Mouse (Mus musculus) spleen, postnatal 4 days (tissue): Measurements from ENCODE around the gene Ccdc173.
A peak's percentile ranks its signal among the peaks of the same experiment; 100 is the strongest.
"Not testable (repeated sequence)": the region's sequence is repeated elsewhere in the genome, so short reads cannot be mapped to it uniquely, and the experiment has no call there.

Experiments used
- DNase-seq, 2 experiments: peaks; one replicate each; pipeline ENCODE4 v3.0.0; 2022; ENCODE audit warnings: low spot score in 2 of 2

Ccdc173 gene

DNA sequence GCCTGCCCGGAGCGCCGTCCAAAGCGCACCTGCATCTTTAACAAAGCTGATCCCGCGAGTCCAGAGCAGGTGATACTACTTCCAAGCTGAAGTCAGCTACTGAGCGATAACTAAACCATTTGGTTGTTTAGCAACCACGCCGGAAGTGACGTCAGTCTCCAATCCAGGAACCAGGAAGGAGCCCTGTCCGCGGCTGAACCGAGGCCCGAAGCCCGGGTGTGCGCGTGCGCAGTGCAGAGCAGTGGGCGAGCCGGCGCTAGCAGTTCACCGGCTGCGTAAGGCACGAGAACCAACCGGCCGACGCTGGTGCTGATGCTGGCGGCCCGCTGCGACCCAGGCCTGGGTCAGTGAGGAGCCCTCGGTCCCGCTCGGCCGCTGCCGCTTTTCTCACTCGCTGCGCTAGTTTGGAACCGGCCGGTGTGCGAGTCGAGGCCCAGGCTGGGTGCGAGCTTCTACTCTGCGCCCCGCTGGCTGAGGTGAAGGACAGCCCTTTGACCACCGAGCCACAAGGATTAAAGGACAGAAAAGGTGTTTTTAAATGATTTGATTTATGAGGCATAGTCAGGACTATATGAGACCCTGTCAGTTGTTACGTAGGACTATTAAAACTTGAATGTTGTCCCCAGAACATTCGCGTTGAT, at the start of gene Ccdc173, which contains the start of gene Phospho2:
Gene Ccdc173, minus strand, starts transcription at position 147 of the 641 bp plus-strand sequence.
Gene Phospho2, plus strand, starts transcription at position 195 of the 641 bp plus-strand sequence.
- DNase-seq: peak; percentile 98 to 100

- no peak for DNase-seq
Observed at GRCm38 (mm10) chr2:69838707-69839106, 49.3 kb upstream of the Ccdc173 start.

DNA sequence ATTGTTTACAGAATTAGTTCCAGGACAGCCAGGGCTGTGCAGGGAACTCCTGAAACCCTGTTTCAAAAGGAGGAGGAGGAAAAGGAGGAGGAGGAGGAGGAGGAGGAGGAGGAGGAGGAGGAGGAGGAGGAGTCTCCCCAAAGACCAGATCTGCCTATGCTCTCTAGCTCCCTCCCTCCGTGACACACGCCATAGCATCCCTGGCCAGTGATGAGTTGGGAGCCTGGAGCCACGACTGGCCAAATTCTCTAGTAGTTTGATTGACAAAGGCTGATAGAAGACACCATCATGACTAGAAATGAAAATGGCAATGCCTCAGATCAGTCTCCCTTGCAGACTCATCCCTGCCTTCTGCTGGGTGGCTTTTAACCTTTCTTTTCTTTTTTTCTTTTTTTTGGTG, 48.6 kb upstream of the Ccdc173 start:
- DNase-seq: no peak

DNA sequence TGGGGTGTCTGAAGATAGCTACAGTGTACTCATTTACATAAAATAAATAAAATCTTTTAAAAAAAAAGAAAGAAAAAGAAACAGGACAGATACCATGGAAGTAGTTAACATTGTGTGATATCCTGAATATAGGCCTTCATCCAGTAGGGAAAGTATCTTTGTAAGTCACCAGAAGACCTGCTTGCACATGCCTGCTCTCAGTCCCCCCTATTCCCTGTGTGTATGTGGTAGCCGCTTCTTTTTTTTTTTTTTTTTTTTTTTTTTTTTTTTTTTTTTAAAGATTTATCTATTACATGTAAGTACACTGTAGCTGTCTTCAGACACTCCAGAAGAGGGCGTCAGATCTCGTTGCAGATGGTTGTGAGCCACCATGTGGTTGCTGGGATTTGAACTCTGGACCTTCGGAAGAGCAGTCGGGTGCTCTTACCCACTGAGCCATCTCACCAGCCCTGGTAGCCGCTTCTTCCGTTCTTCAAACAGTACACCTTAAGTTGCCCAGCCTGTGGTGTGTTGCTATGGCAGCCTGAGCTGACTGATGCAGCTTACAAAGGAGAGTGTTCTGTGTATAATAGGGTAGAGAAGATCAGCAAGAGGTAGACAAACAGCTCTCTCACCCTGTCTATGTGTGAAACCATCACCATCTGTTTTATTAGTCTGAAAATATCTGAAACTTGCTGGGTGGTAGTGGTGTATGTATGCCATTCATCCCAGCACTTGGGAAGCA, 48.0 kb upstream of the Ccdc173 start:
- no peak for DNase-seq

DNA sequence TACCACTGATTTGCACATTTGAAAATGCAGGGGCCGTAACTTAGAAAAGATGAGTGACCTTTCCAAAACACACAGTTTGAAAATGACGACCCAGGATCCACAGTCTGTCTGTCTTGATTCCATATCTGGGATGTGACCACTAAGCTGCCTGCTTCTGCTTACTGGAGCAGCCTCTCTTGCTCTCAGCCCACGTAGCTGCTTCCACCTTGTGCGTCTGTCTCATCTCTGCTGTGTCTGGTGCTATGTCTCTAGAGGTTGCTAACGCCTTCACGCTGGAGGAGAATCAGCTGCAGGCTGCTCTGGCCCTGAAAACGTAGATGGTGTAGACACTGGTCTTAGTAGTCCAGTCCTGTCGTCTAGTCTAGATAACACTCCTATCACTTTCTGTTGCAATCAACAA, 40.7 kb upstream of the Ccdc173 start:
- no peak for DNase-seq

DNA sequence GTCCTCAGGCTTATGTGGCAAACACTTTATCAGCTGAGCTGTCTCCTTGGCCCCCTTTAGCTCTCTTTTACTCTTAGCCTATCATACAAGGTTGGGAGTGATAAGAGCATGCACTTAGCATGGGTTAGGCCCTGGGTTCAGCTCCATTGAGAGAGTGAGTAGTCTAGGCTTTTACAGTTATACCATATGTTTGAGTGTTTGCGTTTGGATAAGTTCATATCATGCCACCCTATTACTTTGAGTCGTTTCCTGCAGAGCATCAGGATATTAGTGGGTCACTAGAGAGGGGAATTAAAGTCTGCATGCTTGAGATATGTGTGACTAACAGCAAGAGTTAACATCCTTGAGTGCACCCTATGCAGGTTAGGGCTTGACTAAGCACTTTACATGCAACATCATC, 40.3 kb upstream of the Ccdc173 start:
- no peak for DNase-seq

DNA sequence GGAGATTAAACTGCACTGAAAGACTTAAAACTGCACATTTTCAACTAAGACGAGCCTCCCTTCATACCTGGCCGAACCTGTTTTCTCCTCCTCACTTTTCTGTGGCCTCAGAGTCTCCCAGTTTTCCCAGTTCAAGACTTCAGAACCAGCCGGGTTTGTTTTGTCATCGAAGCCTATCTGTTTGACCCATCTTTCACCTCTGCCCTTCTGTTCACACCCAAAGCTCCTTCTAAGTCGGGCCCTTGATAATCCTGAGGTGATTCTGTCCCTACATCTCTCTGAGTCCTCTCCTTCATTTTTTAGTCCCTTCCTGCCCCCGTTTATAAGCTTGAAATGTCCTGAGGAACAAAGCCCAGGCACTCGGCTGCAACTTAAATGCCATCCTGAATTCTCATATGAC, 38.7 kb upstream of the Ccdc173 start:
- no peak for DNase-seq

DNA sequence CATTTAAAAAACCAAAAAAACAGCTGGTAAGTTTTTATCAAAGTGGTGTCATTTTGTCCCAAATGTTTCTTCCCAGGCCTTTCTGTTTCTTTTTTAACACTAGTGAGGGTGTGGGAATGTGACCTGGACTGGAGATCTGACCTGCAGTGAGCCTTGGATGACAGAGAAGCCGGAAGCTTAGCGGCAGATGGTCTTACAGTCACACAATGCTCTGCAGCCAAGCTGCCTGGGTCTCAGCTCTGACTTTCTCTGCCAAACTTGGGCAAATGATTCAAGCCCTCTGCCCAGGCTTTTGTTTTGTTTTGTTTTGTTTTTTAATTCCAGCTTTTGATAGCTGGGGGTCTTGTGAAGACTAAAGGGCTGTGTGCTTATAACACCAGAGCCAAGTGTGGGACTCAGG, 37.0 kb upstream of the Ccdc173 start:
- DNase-seq: no peak

- no peak for DNase-seq
Observed at GRCm38 (mm10) chr2:69825898-69826297, 36.5 kb upstream of the Ccdc173 start.

- peak; percentile 45 to 77 for DNase-seq
Observed at GRCm38 (mm10) chr2:69823129-69823677, 33.8 kb upstream of the Ccdc173 start.

DNA sequence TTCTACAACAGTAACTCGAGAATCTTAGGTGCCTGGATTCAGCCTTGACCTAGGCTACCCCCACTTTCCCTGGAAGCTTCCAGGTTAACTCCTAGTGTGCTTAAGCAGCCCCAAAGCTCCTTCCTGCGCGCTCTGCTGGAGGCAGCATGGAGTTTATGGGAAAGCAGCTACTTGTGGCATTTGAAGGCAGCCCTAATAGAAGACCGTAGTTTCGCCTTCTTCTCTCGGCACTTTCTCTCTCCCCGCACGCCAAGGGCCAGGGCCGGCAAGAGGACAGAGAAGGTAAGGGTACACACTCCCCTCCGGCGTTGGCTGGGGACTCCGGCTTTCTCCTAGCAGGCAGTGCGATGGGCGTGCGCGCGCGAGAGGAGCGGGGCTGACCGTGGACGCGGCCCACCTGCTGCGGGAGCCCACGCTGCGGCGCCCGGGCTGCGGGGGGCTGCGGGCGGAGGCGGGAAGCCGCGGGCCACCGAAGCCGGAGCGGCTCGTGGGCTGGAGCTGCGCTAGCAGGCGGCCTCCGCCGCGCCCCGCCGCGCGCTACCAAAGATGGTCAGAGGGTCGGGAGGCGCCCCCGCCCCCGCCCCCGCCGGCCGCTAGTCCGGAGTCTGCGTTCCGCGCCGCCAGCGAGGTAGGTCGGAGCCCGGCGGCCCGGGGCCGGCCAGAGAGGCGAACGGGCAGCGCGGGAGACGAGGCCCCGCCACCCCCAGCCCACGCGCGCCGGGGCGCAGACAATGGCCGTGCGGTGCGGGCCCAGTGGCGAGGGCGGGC, 33.2 kb upstream of the Ccdc173 start:
- DNase-seq: peak; percentile 46 to 80

- DNase-seq: no peak
Observed at GRCm38 (mm10) chr2:69821711-69822110, 32.3 kb upstream of the Ccdc173 start, which contains the start of gene Klhl23. Klhl23 (plus strand) TSS chr2:69821944.

DNA sequence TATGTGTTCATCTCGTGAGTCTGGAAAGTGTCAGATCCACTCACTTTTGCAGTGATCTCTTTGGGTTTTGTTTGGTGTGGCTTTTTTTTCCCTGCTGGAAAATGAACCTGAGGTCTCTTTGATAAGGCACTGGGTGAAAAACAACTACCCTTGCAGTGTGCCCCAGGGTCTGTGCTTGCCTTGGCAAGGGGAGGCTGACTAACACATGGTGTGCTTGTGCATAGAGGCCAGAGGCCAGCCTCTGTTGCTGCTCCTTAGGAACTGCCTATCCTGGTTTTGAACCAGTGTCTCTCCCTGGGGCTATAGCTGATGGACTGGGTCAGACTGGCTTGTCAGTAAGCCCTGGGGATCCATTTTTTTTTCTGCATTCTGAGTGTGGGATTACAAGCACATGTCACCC, 30.8 kb upstream of the Ccdc173 start:
- DNase-seq: no peak

- DNase-seq: no peak
Observed at GRCm38 (mm10) chr2:69818350-69819085, 29.1 kb upstream of the Ccdc173 start.

DNA sequence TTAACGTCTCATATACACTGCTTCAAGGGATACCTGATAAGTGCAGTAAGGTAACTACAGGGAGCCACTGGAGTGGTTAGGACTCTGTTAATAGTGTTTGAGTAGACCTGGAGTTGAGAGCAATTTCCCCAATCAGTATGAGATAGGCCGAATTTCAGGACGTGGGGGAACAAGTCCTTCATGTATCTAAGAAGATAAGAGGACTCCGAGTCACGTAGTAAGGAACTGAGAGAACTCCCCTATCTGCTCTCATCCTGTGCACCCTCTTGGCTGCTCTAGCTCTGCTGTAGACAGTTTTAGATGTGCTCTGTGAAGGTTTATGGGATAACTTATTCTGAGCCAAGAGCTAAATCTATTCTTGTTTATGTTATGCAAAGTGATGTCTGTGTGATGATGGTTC, 27.2 kb upstream of the Ccdc173 start:
- DNase-seq: no peak

GRCm38 (mm10) chr2:69811349-69811748, 22.0 kb upstream of the Ccdc173 start:
- DNase-seq: not testable (repeated sequence)

DNA sequence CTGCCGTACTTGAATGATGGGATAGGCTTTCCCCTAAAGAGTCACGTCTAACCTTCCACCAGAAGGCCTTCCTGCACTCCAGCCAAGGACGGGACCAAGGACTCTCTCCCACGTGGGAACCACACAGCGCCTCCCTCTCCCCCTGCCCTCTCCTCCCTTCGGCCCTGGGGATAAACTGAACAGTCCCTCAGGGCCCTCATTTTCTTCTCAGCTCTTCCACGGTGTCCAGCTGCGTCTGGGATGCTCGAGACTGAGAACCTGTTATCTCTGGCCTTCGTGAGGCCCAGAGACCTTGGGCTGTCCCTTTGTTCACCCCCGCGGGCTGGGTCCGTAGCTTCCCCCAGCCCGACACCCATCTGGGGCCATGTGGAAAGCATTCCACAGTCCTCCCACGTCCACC, 20.8 kb upstream of the Ccdc173 start:
- no peak for DNase-seq

DNA sequence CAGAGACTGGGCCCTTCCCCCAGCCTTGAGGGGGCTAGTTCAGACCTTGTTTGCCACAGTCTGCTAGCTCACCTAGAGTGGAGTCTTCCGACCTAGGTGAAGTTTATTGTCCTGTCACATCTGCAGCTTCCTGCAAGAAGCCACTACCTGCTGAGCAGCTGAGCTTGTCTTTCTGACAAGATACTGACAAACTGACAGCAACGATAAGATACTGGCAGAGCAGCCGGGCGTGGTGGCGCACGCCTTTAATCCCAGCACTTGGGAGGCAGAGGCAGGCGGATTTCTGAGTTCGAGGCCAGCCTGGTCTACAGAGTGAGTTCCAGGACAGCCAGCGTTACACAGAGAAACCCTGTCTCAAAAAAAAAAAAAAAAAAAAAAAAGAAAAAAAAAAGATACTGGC, 15.3 kb upstream of the Ccdc173 start:
- DNase-seq: not testable (repeated sequence)

DNA sequence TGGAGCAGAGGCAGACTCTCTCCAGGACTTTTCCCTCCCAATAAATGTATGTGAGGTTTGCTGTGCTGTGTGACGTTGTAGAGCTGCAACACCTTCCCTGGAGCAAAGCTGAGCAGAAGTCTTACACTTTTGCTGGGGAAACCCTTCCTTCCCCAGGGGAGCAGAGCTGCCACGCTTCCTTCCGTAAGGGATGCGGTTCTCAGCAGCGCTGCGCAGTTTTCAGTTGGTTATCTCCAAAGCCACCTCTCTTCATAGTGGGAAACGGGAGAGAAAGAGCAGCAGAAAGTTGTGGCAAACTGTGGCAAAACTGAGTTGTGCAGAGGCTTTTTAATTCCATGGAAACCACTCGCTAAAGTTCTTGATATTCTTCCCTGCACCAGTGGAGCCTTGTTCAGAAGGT, 14.4 kb upstream of the Ccdc173 start:
- no peak for DNase-seq

DNA sequence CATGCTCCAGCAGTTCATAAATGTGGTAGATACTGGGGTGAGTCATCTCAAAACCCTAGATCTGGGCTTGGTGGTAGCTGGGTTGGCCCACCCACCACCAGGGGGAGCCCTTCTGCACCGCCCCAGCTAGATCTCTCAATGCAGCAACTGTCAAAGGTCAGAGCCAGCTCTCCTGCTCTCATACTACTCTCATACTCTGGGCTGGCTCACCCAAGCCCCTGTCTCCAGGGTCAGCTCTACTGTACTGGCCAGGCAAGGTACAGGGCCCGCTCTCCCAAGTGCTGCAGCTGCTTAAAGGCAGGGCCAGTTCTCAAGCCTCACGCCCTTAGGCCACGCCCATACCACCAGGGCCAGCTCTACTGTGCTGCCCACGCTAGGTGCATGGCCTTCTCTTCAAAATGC, 13.5 kb upstream of the Ccdc173 start:
- peak; percentile 83 to 94 for DNase-seq

DNA sequence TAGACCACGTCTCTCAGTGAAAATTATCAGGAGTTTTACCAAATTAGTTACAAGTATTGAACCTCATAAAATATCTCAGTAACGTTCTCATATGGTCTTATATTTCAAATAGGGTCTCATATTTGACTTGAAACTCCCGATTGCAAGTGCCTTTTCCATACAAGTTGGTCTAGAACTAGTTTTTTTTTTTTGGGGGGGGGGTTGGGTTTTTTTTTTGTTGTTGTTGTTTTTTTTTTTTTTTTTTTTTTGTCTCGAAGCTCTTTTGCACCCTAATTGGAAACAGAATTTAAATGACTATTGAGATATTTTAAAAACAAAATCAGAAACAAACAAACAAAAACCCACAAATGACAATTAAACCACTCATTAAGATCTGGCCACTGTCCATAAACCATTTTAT, 1.3 kb upstream of the Ccdc173 start:
- no peak for DNase-seq

GRCm38 (mm10) chr2:69790285-69790684, 910 bp upstream of the Ccdc173 start:
- peak; percentile 86 to 95 for DNase-seq
